Mouse (Mus musculus): ENCODE measurements around the gene Rbfox1. TPM values are rescaled to one million over a fixed set of nuclear protein-coding genes. Genes with fewer than 3 reads are reported as not detected.

The Rbfox1 gene
- total RNA-seq, 2 experiments from 2014 or later, result 342 to 356 TPM

GRCm38 (mm10) chr16:7292985-7293805, 1408.0 kb downstream of the Rbfox1 start:
- no peak for DNase-seq (ENCODE audit: low spot score in 2 of 2)

- DNase-seq (ENCODE audit: low spot score in 2 of 2), result no peak
Observed at GRCm38 (mm10) chr16:7302416-7302815, 1417.3 kb downstream of the Rbfox1 start.

- no peak for DNase-seq (ENCODE audit: low spot score in 2 of 2)
Observed at GRCm38 (mm10) chr16:7329196-7329595, 1444.0 kb downstream of the Rbfox1 start.

- DNase-seq (ENCODE audit: low spot score in 2 of 2), result no peak
Observed at GRCm38 (mm10) chr16:7341186-7341585, 1456.0 kb downstream of the Rbfox1 start.

- DNase-seq (ENCODE audit: low spot score in 2 of 2), result peak in 1 of 2 experiments; percentile 71
Observed at GRCm38 (mm10) chr16:7345298-7345697, 1460.1 kb downstream of the Rbfox1 start.

- no peak for DNase-seq (ENCODE audit: low spot score in 2 of 2)
Observed at GRCm38 (mm10) chr16:7346001-7346625, 1461.0 kb downstream of the Rbfox1 start.

- DNase-seq (ENCODE audit: low spot score in 2 of 2), result no peak
Observed at GRCm38 (mm10) chr16:7347522-7348165, 1462.5 kb downstream of the Rbfox1 start.

GRCm38 (mm10) chr16:7352808-7353207, 1467.7 kb downstream of the Rbfox1 start:
- DNase-seq (ENCODE audit: low spot score in 2 of 2), result no peak

GRCm38 (mm10) chr16:7354116-7354515, 1469.0 kb downstream of the Rbfox1 start:
- no peak for DNase-seq (ENCODE audit: low spot score in 2 of 2)

- DNase-seq (ENCODE audit: low spot score in 2 of 2), result no peak
Observed at GRCm38 (mm10) chr16:7359043-7359442, 1473.9 kb downstream of the Rbfox1 start.

- DNase-seq (ENCODE audit: low spot score in 2 of 2), result peak in 1 of 2 experiments; percentile 52
Observed at GRCm38 (mm10) chr16:7360706-7361105, 1475.6 kb downstream of the Rbfox1 start.

GRCm38 (mm10) chr16:7365878-7366277, 1480.7 kb downstream of the Rbfox1 start:
- DNase-seq (ENCODE audit: low spot score in 2 of 2), result no peak

- no peak for DNase-seq (ENCODE audit: low spot score in 2 of 2)
Observed at GRCm38 (mm10) chr16:7374146-7374545, 1489.0 kb downstream of the Rbfox1 start.

GRCm38 (mm10) chr16:7374674-7375073, 1489.5 kb downstream of the Rbfox1 start:
- peak in 1 of 2 experiments; percentile 46 for DNase-seq (ENCODE audit: low spot score in 2 of 2)

- no peak for DNase-seq (ENCODE audit: low spot score in 2 of 2)
Observed at GRCm38 (mm10) chr16:7396101-7396500, 1510.9 kb downstream of the Rbfox1 start.

GRCm38 (mm10) chr16:7404766-7405492, 1519.8 kb downstream of the Rbfox1 start:
- DNase-seq (ENCODE audit: low spot score in 2 of 2), result no peak

- DNase-seq (ENCODE audit: low spot score in 2 of 2), result no peak
Observed at GRCm38 (mm10) chr16:7407862-7408640, 1522.9 kb downstream of the Rbfox1 start.

GRCm38 (mm10) chr16:7419655-7420281, 1534.6 kb downstream of the Rbfox1 start:
- DNase-seq (ENCODE audit: low spot score in 2 of 2), result peak; percentile 48 to 49

GRCm38 (mm10) chr16:7425386-7426089, 1540.4 kb downstream of the Rbfox1 start:
- DNase-seq (ENCODE audit: low spot score in 2 of 2), result no peak
